Mouse (Mus musculus): ENCODE results near the gene Limk2.

Limk2 gene

GRCm38 (mm10) chr11:3370928-3371598 is 37.9 kb downstream of the Limk2 start:
- DNase-seq (ENCODE audit: low spot score), result peak; percentile 94

DNA sequence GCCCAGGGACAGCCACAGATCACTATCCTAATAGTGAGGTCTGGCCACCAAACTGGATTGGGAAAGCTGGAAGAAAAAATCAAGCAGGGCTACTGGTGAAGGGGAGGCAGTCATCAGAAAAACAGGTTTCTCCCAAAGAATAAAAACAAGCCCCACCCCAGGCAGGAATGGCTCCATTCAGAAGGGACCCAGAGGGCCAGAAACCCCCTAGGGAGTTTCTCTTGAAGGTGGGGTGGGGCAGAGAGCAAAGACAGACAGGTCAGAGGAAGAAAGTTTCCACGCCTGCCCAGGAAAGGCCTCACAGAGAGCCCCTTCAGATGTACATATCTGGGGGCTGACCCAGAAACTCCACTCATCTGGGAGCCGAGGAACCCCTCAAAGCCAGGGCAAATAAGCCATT is 38.8 kb downstream of the Limk2 start:
- no peak for DNase-seq (ENCODE audit: low spot score)

DNA sequence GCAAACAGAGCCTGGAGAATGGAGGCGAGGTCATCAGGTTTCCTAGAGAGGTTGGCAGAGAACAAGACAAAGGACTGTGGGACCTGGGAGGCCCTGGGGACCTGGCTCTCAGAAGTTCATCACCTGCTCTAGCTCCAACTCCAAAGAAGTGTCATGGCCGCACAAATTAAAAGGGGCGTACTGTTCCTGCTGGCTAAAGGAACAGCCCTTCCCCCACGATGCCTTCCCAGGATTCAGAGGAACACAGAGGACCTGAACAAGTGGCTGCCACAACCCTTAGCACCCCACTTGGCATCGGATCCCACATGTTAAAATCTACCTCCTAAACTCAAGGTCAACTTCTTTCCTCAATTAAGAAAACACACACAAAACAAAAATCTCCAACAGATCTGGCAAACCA is 39.5 kb downstream of the Limk2 start:
- DNase-seq (ENCODE audit: low spot score), result no peak

- peak; percentile 91 for DNase-seq (ENCODE audit: low spot score)
These were observed 40.0 kb downstream of the Limk2 start for GRCm38 (mm10) chr11:3368983-3369382.

- DNase-seq (ENCODE audit: low spot score), result no peak
These were observed 42.6 kb downstream of the Limk2 start for GRCm38 (mm10) chr11:3366411-3366810.

DNA sequence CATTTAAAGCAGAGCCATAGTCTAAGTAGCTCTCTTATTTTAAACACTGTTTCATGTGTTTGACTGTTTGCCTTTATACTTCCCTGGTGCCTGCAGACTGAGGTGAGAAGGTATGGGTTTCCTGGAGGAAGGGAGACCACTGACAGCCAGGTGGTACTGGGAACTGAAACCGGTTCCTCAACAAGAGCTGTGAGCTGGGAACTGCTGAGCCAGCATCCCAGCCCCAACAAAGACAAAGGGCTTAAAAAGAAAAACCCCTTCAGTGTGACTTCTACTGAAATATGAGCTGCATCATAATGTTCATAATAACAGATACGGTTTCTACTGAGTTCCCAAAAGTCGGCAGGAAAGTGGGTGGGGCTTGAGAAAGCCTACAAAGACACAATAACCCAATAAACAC is 46.1 kb downstream of the Limk2 start:
- DNase-seq (ENCODE audit: low spot score), result no peak

DNA sequence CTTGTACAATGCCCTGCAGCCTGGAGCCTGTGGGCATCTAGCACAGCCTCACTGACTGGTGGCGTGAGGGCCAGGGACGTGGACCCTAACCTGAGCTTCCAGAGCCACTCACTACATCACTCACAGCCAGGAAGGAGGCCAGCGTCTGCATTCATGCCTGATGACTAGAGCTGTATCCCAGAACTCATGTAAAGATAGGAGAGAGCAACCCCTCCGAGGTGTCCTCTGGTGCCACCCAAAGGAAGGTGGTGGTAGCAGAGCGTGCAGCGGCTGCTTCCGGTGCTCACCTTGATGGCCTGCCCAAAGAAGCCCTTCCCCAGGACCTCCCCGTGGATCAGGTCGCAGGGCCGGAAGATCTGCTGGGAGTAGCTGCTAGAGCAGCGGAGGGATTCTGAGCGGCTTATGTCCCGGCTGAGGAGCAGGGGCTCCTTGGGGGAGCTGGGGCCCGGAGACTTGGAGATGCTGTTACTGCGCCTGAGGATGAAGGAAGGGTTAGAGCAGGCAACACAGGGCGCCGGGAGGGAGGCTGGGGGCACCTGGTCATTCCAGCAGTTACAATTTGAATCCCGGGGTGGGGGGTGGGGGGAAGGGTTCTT is 55.9 kb downstream of the Limk2 start:
- DNase-seq (ENCODE audit: low spot score), result no peak

GRCm38 (mm10) chr11:3352131-3352530 is 56.9 kb downstream of the Limk2 start:
- no peak for DNase-seq (ENCODE audit: low spot score)

DNA sequence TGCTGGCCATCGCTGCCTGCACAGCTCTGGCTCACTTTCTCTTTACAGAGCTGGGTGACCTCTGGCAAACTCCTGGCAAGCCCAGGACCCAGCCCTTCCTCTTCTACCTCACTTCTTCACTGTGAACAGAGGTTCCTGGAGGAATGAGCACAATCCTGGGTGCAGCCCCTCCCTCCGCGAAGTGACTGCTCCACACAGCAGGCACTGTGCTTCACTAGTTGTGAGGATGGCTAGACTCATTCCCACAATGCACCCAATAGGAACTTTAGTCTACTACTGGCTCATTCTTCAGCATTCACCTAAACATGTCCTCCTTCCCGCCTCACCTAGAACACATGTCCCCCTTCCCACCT is 59.7 kb downstream of the Limk2 start:
- DNase-seq (ENCODE audit: low spot score), result no peak

DNA sequence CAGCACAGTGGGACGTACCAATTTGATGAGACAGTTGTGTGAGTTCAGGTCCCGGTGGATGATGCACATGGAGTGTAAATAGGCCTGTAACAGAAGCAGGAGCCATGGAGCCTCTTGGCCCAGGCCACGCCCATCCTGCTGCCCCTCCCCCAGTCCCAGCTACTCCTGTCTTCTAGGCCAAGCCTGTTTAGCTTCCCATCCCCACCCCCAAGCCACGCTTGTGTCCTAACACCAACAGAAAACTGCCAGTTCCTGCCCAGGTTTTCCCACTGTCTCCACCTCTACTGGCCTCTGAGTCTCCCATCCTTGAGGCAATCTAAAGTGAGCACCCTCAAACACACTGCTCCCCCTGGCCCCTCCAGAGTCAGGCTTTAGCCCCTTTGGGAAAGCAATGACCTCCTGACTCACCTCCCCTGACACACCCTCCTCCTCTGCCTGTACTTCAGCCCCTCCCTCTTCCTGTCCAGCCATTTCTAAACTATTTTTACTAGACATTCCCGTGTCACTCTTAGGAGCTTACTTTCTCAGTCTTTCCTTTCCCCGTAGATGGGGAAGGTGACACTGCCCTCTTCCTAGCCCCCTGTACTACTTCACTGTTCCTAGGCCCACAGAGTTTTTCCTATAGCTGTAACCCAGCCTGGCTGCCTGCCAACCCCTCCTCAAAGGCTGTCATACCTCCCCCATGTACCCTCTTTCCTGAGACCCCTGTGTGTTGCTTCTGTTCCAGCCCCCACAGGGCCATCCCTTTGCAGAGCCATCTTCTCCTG is 60.2 kb downstream of the Limk2 start:
- DNase-seq (ENCODE audit: low spot score), result peak; percentile 77

GRCm38 (mm10) chr11:3347835-3348195 is 61.2 kb downstream of the Limk2 start:
- DNase-seq (ENCODE audit: low spot score), result no peak

- DNase-seq (ENCODE audit: low spot score), result peak; percentile 69
These were observed 61.7 kb downstream of the Limk2 start for GRCm38 (mm10) chr11:3347091-3347834.

DNA sequence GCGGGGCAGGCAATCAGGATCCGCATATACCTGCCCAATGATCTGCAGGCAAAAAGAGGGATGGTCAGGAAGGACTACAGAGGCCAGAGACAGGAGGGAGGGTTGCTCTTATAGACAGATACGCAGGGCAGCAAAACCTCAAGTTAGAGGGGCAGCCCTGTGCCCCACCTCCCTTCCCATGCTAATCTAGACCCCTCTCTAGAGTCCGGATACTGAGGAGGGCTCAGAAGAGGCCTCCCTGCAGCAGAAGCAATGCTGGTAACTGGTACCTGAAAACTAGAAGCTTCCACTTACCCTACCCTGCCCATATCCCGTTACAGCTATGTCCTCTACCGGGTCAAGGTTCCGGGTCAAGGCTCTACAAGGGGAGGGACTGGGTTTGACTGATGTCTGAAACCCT is 62.6 kb downstream of the Limk2 start:
- no peak for DNase-seq (ENCODE audit: low spot score)

GRCm38 (mm10) chr11:3344916-3345315 is 64.1 kb downstream of the Limk2 start:
- DNase-seq (ENCODE audit: low spot score), result no peak

GRCm38 (mm10) chr11:3341476-3341875 is 67.5 kb downstream of the Limk2 start:
- DNase-seq (ENCODE audit: low spot score), result no peak

- no peak for DNase-seq (ENCODE audit: low spot score)
These were observed 71.0 kb downstream of the Limk2 start for GRCm38 (mm10) chr11:3337961-3338360.

DNA sequence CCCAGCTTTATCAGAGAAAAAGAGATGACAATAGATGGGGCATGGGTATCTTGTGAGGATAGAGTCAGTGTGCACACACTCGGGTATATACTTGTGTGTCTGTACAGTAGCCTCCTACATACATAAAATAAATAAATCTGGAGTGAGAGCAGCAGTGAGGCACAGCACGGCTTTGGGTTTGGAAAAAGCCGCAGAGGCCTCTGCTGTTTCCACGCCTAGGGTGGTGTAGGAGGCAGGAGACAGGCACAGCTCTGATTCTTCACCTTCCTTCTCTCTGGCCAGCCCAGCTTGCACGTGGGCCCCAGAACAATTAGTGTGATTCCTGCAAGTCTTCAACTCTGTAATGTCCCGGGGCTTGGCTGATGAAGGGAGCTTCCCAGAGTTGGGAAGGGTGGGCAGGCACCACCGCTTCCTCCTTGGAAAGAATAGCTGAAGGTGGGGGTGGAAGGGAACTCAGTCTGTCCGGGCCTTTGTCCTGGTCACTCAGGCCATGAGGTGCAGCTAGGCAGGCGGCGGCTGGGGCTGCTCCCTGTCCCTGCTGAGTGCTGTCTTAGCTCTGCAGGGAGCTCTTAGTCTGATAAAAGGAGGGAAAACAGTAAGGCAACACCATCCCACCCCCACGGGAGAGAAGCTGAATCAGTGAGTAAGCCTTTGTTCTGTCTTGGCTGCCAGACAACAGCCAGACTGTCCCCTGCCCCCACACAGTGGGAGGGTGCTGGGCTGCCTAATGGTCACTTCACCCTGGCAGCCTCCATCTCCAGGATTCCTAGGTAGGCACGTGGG is 71.6 kb downstream of the Limk2 start:
- DNase-seq (ENCODE audit: low spot score), result no peak

DNA sequence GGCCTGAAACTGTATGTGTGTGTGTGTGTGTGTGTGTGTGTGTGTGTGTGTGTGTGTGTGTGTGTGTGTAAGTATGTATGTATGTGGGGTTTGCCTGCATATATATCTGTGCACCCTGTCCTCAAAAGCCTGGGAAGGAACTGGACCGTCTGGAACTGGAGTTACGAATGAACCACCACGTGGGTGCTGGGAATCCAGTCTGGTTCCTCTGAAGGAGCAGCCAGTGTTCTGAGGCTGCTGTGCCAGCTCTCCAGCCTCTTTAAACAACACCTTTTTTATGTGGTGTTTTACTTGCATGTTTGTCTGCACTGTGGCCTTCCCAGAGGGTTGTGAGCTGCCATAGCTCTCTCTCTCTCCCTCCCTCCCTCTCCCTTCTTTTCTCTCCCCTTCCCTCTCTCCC is 72.4 kb downstream of the Limk2 start:
- DNase-seq (ENCODE audit: low spot score), result no peak

- peak; percentile 72 for DNase-seq (ENCODE audit: low spot score)
These were observed 73.3 kb downstream of the Limk2 start for GRCm38 (mm10) chr11:3335651-3336216.

- DNase-seq (ENCODE audit: low spot score), result peak; percentile 71
These were observed 74.2 kb downstream of the Limk2 start for GRCm38 (mm10) chr11:3334711-3335316.

DNA sequence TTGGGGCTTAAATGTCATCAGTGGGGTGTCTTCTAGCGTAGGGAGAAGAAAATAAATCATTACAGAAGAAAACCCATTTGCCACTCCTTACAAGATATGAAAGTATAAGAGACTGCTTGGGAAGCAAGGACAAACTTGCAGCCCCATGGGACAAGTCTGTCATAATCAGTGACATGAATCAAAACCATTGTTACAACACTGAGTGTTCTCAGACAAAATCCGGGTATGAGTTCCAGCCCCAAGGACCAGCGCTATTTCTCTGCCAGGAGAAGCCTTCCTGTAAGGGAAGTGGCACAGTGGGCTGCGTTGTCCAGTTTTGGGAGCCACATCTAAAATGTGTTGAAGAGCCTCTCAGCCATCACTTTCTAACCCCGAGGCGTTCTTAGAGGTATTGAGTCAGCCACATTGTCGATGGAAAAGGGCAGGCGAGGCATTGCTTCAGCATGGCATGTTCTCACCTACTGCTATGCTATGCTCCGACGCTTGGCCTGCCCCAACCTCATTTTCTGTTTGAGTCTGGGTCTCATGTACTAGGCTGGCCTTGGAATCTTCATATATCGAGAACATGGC is 74.8 kb downstream of the Limk2 start:
- DNase-seq (ENCODE audit: low spot score), result no peak

Data from yolk sac, embryonic 10.5 days (tissue).